Mouse (Mus musculus) c-Kit-positive CD71-negative TER-119-negative erythroid progenitor cells, embryonic 14.5 days (primary cell): ENCODE measurements around the gene Aip.

ENCODE experiments used
- DNase-seq: peaks from one replicate; pipeline ENCODE4 v3.0.0-alpha.2; 2013; ENCODE audit warnings: low read depth

Aip gene

GRCm38 (mm10) chr19:4113186-4113805, 12.4 kb downstream of the Aip start:
- DNase-seq = no peak

GRCm38 (mm10) chr19:4112063-4112960, 13.3 kb downstream of the Aip start:
- no peak for DNase-seq

GRCm38 (mm10) chr19:4108535-4108934, 17.1 kb downstream of the Aip start:
- no peak for DNase-seq

GRCm38 (mm10) chr19:4106654-4107053, 19.0 kb downstream of the Aip start:
- DNase-seq = no peak

- DNase-seq = no peak
These were observed 20.9 kb downstream of the Aip start for GRCm38 (mm10) chr19:4104675-4105194.

GRCm38 (mm10) chr19:4103792-4104191, 21.9 kb downstream of the Aip start:
- DNase-seq = no peak

- no peak for DNase-seq
These were observed 22.4 kb downstream of the Aip start for GRCm38 (mm10) chr19:4103294-4103693.

GRCm38 (mm10) chr19:4102626-4103025, 23.0 kb downstream of the Aip start:
- DNase-seq = no peak

GRCm38 (mm10) chr19:4102049-4102448, 23.6 kb downstream of the Aip start:
- no peak for DNase-seq

GRCm38 (mm10) chr19:4101466-4101865, 24.2 kb downstream of the Aip start:
- no peak for DNase-seq

GRCm38 (mm10) chr19:4100718-4101261, 24.9 kb downstream of the Aip start:
- no peak for DNase-seq

- no peak for DNase-seq
These were observed 25.6 kb downstream of the Aip start, which contains the start of gene Pitpnm1 for GRCm38 (mm10) chr19:4099837-4100717. Gene Pitpnm1, plus strand, starts transcription at chr19:4099998.

GRCm38 (mm10) chr19:4099056-4099455, 26.6 kb downstream of the Aip start:
- DNase-seq = peak; percentile 94

GRCm38 (mm10) chr19:4098426-4098825, 27.2 kb downstream of the Aip start:
- DNase-seq = no peak

GRCm38 (mm10) chr19:4097441-4097825, 28.2 kb downstream of the Aip start:
- no peak for DNase-seq

GRCm38 (mm10) chr19:4096642-4097440, 28.8 kb downstream of the Aip start, which contains the start of gene Cdk2ap2:
Gene Cdk2ap2, plus strand, starts transcription at chr19:4097182.
- peak; percentile 94 for DNase-seq

GRCm38 (mm10) chr19:4095802-4096201, 29.9 kb downstream of the Aip start:
- DNase-seq = no peak

GRCm38 (mm10) chr19:4094774-4095303, 30.8 kb downstream of the Aip start:
- no peak for DNase-seq

- DNase-seq = no peak
These were observed 31.3 kb downstream of the Aip start for GRCm38 (mm10) chr19:4094348-4094747.

GRCm38 (mm10) chr19:4093772-4094171, 31.9 kb downstream of the Aip start:
- no peak for DNase-seq

- no peak for DNase-seq
These were observed 32.9 kb downstream of the Aip start for GRCm38 (mm10) chr19:4092750-4093149.
